Mouse (Mus musculus): ENCODE results near the gene Tmem203. TPM values are rescaled to one million over a fixed set of nuclear protein-coding genes. Genes with fewer than 3 reads are reported as not detected.

Tmem203 gene
- polyA plus RNA-seq, 2 experiments = 8.8 TPM

- no peak for DNase-seq (ENCODE audit: low read depth in 3 of 3, low spot score in 3 of 3)
- no peaks in the 10 kb centered on the region for H3K9me3 ChIP-seq (ENCODE audit: control insufficient read depth, low read length)
- H3K4me2 ChIP-seq (ENCODE audit: low read depth) = peak overlapping the region; percentile 99
- 0 out of 2 replicates have a peak, but pooled peaks have one; percentile 8 for TF ChIP-seq CTCF (IDR thresholded peaks at IDR 0.05; ENCODE audit: low read depth)
- no peak for TF ChIP-seq EP300 (IDR thresholded peaks at IDR 0.05; ENCODE audit: low read depth)
- H3K4me1 ChIP-seq (replicated peaks; ENCODE audit: control insufficient read depth in 2 of 2, insufficient read depth in 2 of 2, low read length in 1 of 2) = peaks cover 13 to 35% of the 10 kb centered on the region in 2 experiments
- under 1% methylated on average over 80 of the region's 82 CpGs for WGBS (ENCODE audit: insufficient replicate concordance)
- peak; percentile 38 for ATAC-seq (ENCODE audit: insufficient read depth)
- H3K36me3 ChIP-seq (replicated peaks; ENCODE audit: control insufficient read depth, insufficient read depth, low read depth) = no peaks in the 10 kb centered on the region
- H3K9ac ChIP-seq (replicated peaks) = peak overlapping the region; percentile 76
- H3K27ac ChIP-seq = no peak overlapping the region; the same call in 1 of the 2 replicates
- H3K4me3 ChIP-seq (ENCODE audit: insufficient read depth in 1 of 2, low read depth in 2 of 2, low read length in 2 of 2) = peak overlapping the region; percentile 53 to 81
- no peaks in the 10 kb centered on the region for H3K27me3 ChIP-seq (ENCODE audit: control insufficient read depth, insufficient read depth, low read length)
These were observed 7.8 kb downstream of the Tmem203 start for GRCm38 (mm10) chr2:25262795-25263622.

GRCm38 (mm10) chr2:25263623-25264285 lies 8.5 kb downstream of the Tmem203 start:
- TF ChIP-seq CTCF (IDR thresholded peaks at IDR 0.05; ENCODE audit: low read depth) (no peak), EP300 (IDR thresholded peaks at IDR 0.05; ENCODE audit: low read depth) (no peak)
- peak overlapping the region; percentile 76 for H3K9ac ChIP-seq (replicated peaks)

GRCm38 (mm10) chr2:25264286-25264660 lies 9.0 kb downstream of the Tmem203 start:
- H3K27ac ChIP-seq = no peak overlapping the region
- 63% methylated on average over 5 of the region's 5 CpGs for WGBS (ENCODE audit: insufficient replicate concordance)
- peak overlapping the region; percentile 99 for H3K4me2 ChIP-seq (ENCODE audit: low read depth)
- DNase-seq (ENCODE audit: low read depth in 3 of 3, low spot score in 3 of 3) = no peak
- no peak for TF ChIP-seq EP300 (IDR thresholded peaks at IDR 0.05; ENCODE audit: low read depth)
- peaks cover 4% of the 10 kb centered on the region; the same call in 1 of the 2 replicates for H3K36me3 ChIP-seq (replicated peaks; ENCODE audit: control insufficient read depth, insufficient read depth, low read depth)
- peaks cover 13 to 35% of the 10 kb centered on the region in 2 experiments for H3K4me1 ChIP-seq (replicated peaks; ENCODE audit: control insufficient read depth in 2 of 2, insufficient read depth in 2 of 2, low read length in 1 of 2)
- H3K9me3 ChIP-seq (ENCODE audit: control insufficient read depth, low read length) = no peaks in the 10 kb centered on the region
- no peak overlapping the region for H3K9ac ChIP-seq (replicated peaks)
- H3K27me3 ChIP-seq (ENCODE audit: control insufficient read depth, insufficient read depth, low read length) = no peaks in the 10 kb centered on the region
- no peak for ATAC-seq (ENCODE audit: insufficient read depth)
- no peak overlapping the region for H3K4me3 ChIP-seq (ENCODE audit: insufficient read depth in 1 of 2, low read depth in 2 of 2, low read length in 2 of 2)

More at GRCm38 (mm10) chr2:25263623-25264285, 8.5 kb downstream of the Tmem203 start:
- Histone ChIP-seq H3K36me3 (replicated peaks; ENCODE audit: control insufficient read depth, insufficient read depth, low read depth) (no peaks in the 10 kb centered on the region), H3K27me3 (ENCODE audit: control insufficient read depth, insufficient read depth, low read length) (no peaks in the 10 kb centered on the region), H3K4me2 (ENCODE audit: low read depth) (peak overlapping the region; percentile 99), H3K9me3 (ENCODE audit: control insufficient read depth, low read length) (no peaks in the 10 kb centered on the region), H3K27ac (no peak overlapping the region), H3K4me1 (replicated peaks; ENCODE audit: control insufficient read depth in 2 of 2, insufficient read depth in 2 of 2, low read length in 1 of 2) (peaks cover 13 to 35% of the 10 kb centered on the region in 2 experiments), H3K4me3 (ENCODE audit: insufficient read depth in 1 of 2, low read depth in 2 of 2, low read length in 2 of 2) (peak overlapping the region; percentile 53 to 81)
- WGBS (ENCODE audit: insufficient replicate concordance) = 30% methylated on average over 12 of the region's 12 CpGs
- ATAC-seq (ENCODE audit: insufficient read depth) (no peak), DNase-seq (ENCODE audit: low read depth in 3 of 3, low spot score in 3 of 3) (no peak)

- Histone ChIP-seq H3K27ac (no peak overlapping the region), H3K4me2 (ENCODE audit: low read depth) (peak overlapping the region; percentile 99), H3K4me1 (replicated peaks; ENCODE audit: control insufficient read depth in 2 of 2, insufficient read depth in 2 of 2, low read length in 1 of 2) (peaks cover 13 to 35% of the 10 kb centered on the region in 2 experiments), H3K9me3 (ENCODE audit: control insufficient read depth, low read length) (no peaks in the 10 kb centered on the region), H3K9ac (replicated peaks) (no peak overlapping the region), H3K36me3 (replicated peaks; ENCODE audit: control insufficient read depth, insufficient read depth, low read depth) (peaks cover 9% of the 10 kb centered on the region), H3K4me3 (ENCODE audit: insufficient read depth in 1 of 2, low read depth in 2 of 2, low read length in 2 of 2) (no peak overlapping the region), H3K27me3 (ENCODE audit: control insufficient read depth, insufficient read depth, low read length) (no peaks in the 10 kb centered on the region)
- no peak for TF ChIP-seq CTCF (IDR thresholded peaks at IDR 0.05; ENCODE audit: low read depth)
- no peak for TF ChIP-seq EP300 (IDR thresholded peaks at IDR 0.05; ENCODE audit: low read depth)
- ATAC-seq (ENCODE audit: insufficient read depth) = no peak
- DNase-seq (ENCODE audit: low read depth in 3 of 3, low spot score in 3 of 3) = no peak
- WGBS (ENCODE audit: insufficient replicate concordance) = 63% methylated on average over 3 of the region's 3 CpGs
These were observed 9.6 kb downstream of the Tmem203 start for GRCm38 (mm10) chr2:25264851-25265250.

Measured in liver, embryonic 14.5 days (tissue).